Mouse (Mus musculus): ENCODE measurements around the gene Akap13.
"Not testable (repeated sequence)": the region's sequence is repeated elsewhere in the genome, so short reads cannot be mapped to it uniquely, and the experiment has no call there.

Akap13 gene

GRCm38 (mm10) chr7:75791092-75791837 is 335.9 kb downstream of the Akap13 start:
- DNase-seq (ENCODE audit: low read depth, low spot score), result not testable (repeated sequence)

- DNase-seq (ENCODE audit: low read depth, low spot score), result no peak
Measured at GRCm38 (mm10) chr7:75793091-75793490, 337.8 kb downstream of the Akap13 start.

GRCm38 (mm10) chr7:75793654-75794335 is 338.5 kb downstream of the Akap13 start:
- no peak for DNase-seq (ENCODE audit: low read depth, low spot score)

GRCm38 (mm10) chr7:75795106-75795505 is 339.8 kb downstream of the Akap13 start:
- DNase-seq (ENCODE audit: low read depth, low spot score), result no peak

GRCm38 (mm10) chr7:75796474-75796873 is 341.1 kb downstream of the Akap13 start:
- DNase-seq (ENCODE audit: low read depth, low spot score), result peak; percentile 28

GRCm38 (mm10) chr7:75800530-75800929 is 345.2 kb downstream of the Akap13 start:
- no peak for DNase-seq (ENCODE audit: low read depth, low spot score)

- DNase-seq (ENCODE audit: low read depth, low spot score), result no peak
Measured at GRCm38 (mm10) chr7:75801022-75801421, 345.7 kb downstream of the Akap13 start.

- no peak for DNase-seq (ENCODE audit: low read depth, low spot score)
Measured at GRCm38 (mm10) chr7:75801621-75802358, 346.5 kb downstream of the Akap13 start.

- DNase-seq (ENCODE audit: low read depth, low spot score), result no peak
Measured at GRCm38 (mm10) chr7:75802887-75803286, 347.6 kb downstream of the Akap13 start.

Measured in telencephalon, adult 2 months (tissue).